Mouse (Mus musculus): ENCODE measurements at regions not wholly inside any gene's neighbourhood (a gene's known extent, or its start where the extent isn't known, plus 50 kb on each side); places are given as distances from the start of the nearest gene placed in this dataset.
A peak's percentile ranks its signal among the peaks of the same experiment; 100 is the strongest.

- no peak for ATAC-seq (replicated peaks; ENCODE audit: poor library complexity, severe bottlenecking)
These were observed 200.6 kb upstream of the Tank start for GRCm38 (mm10) chr2:61377756-61378155.

- ATAC-seq (replicated peaks; ENCODE audit: poor library complexity, severe bottlenecking) = no peak
These were observed 215.8 kb upstream of the Tank start for GRCm38 (mm10) chr2:61362606-61363005.

GRCm38 (mm10) chr2:61361394-61361793, 217.0 kb upstream of the Tank start:
- no peak for ATAC-seq (replicated peaks; ENCODE audit: poor library complexity, severe bottlenecking)

- ATAC-seq (replicated peaks; ENCODE audit: poor library complexity, severe bottlenecking) = no peak
These were observed 224.3 kb upstream of the Tank start for GRCm38 (mm10) chr2:61354104-61354503.

GRCm38 (mm10) chr2:61347451-61347850, 230.9 kb upstream of the Tank start:
- no peak for ATAC-seq (replicated peaks; ENCODE audit: poor library complexity, severe bottlenecking)

- ATAC-seq (replicated peaks; ENCODE audit: poor library complexity, severe bottlenecking) = no peak
These were observed 232.2 kb upstream of the Tank start for GRCm38 (mm10) chr2:61346012-61346760.

GRCm38 (mm10) chr2:61345311-61345710, 233.1 kb upstream of the Tank start:
- ATAC-seq (replicated peaks; ENCODE audit: poor library complexity, severe bottlenecking) = no peak

- 0 out of 2 replicates have a peak, but pooled peaks have one; percentile 14 for ATAC-seq (replicated peaks; ENCODE audit: poor library complexity, severe bottlenecking)
These were observed 233.7 kb upstream of the Tank start for GRCm38 (mm10) chr2:61344556-61345131.

- ATAC-seq (replicated peaks; ENCODE audit: poor library complexity, severe bottlenecking) = no peak
These were observed 237.1 kb upstream of the Tank start for GRCm38 (mm10) chr2:61341254-61341653.

GRCm38 (mm10) chr2:61319226-61319625, 259.2 kb upstream of the Tank start:
- no peak for ATAC-seq (replicated peaks; ENCODE audit: poor library complexity, severe bottlenecking)

GRCm38 (mm10) chr2:61310405-61310804, 268.0 kb upstream of the Tank start:
- ATAC-seq (replicated peaks; ENCODE audit: poor library complexity, severe bottlenecking) = no peak

- ATAC-seq (replicated peaks; ENCODE audit: poor library complexity, severe bottlenecking) = no peak
These were observed 269.2 kb upstream of the Tank start for GRCm38 (mm10) chr2:61309219-61309618.

GRCm38 (mm10) chr2:61297135-61297534, 281.2 kb upstream of the Tank start:
- 0 out of 2 replicates have a peak, but pooled peaks have one; percentile 9 for ATAC-seq (replicated peaks; ENCODE audit: poor library complexity, severe bottlenecking)

GRCm38 (mm10) chr2:61296606-61297005, 281.8 kb upstream of the Tank start:
- ATAC-seq (replicated peaks; ENCODE audit: poor library complexity, severe bottlenecking) = peak; percentile 44

GRCm38 (mm10) chr2:61295261-61295964, 283.0 kb upstream of the Tank start:
- ATAC-seq (replicated peaks; ENCODE audit: poor library complexity, severe bottlenecking) = peak; percentile 78

- no peak for ATAC-seq (replicated peaks; ENCODE audit: poor library complexity, severe bottlenecking)
These were observed 290.1 kb upstream of the Tank start for GRCm38 (mm10) chr2:61288246-61288645.

- ATAC-seq (replicated peaks; ENCODE audit: poor library complexity, severe bottlenecking) = no peak
These were observed 293.7 kb upstream of the Tank start for GRCm38 (mm10) chr2:61284706-61285105.

GRCm38 (mm10) chr2:61283829-61284601, 294.4 kb upstream of the Tank start:
- ATAC-seq (replicated peaks; ENCODE audit: poor library complexity, severe bottlenecking) = no peak

GRCm38 (mm10) chr2:61272721-61273120, 305.7 kb upstream of the Tank start:
- no peak for ATAC-seq (replicated peaks; ENCODE audit: poor library complexity, severe bottlenecking)

GRCm38 (mm10) chr2:61267706-61268105, 304.7 kb upstream of the Rbms1 start:
- no peak for ATAC-seq (replicated peaks; ENCODE audit: poor library complexity, severe bottlenecking)

Measured in granulocyte monocyte progenitor cell, adult 5-6 weeks (primary cell).